8 mouse cellular contexts compared by ENCODE assay signal in genomic region chr1:181393250-181394149, GRCm38 (mm10). TPM values are rescaled to one million over a fixed set of nuclear protein-coding genes. Genes with fewer than 3 reads are reported as not detected.
A peak's percentile ranks its signal among the peaks of the same experiment; 100 is the strongest.
DNase-seq lines count a peak whose midpoint lies in the region; ATAC-seq lines count a peak whose summit lies in the region.

No protein-coding gene starts in this region.

- H3K4me3 ChIP-seq in forebrain, embryonic 10.5 days, result no peak overlapping the region
- no peak overlapping the region for H3K4me3 ChIP-seq in forebrain, embryonic 12.5 days (replicated peaks)
- no peak overlapping the region for H3K4me3 ChIP-seq in intestine, embryonic 15.5 days (replicated peaks)
- H3K4me3 ChIP-seq in midbrain, embryonic 16.5 days (ENCODE audit: low read depth, low read length), result no peak overlapping the region

- no peak for DNase-seq in forebrain, embryonic 10.5 days (ENCODE audit: extremely low spot score, low spot score)
- peak; percentile 66 to 72 for DNase-seq in gastrocnemius, postnatal 4 days (ENCODE audit: low spot score in 2 of 2)
- DNase-seq in left cerebral cortex, adult 18-20 months (ENCODE audit: low spot score in 2 of 2), result peak; percentile 67 to 69
- peak; percentile 65 for DNase-seq in testis, postnatal 14 days (ENCODE audit: low spot score)

- no peak overlapping the region for H3K4me2 ChIP-seq in forebrain, embryonic 12.5 days
- no peak overlapping the region for H3K4me2 ChIP-seq in intestine, embryonic 15.5 days (replicated peaks)
- H3K4me2 ChIP-seq in midbrain, embryonic 16.5 days (ENCODE audit: low read length), result no peak overlapping the region

- peaks cover 5% of the 10 kb centered on the region; the same call in 1 of the 2 replicates for H3K9me3 ChIP-seq in forebrain, embryonic 10.5 days
- H3K9me3 ChIP-seq in forebrain, embryonic 12.5 days, result no peaks in the 10 kb centered on the region
- H3K9me3 ChIP-seq in intestine, embryonic 15.5 days, result no peaks in the 10 kb centered on the region
- no peaks in the 10 kb centered on the region for H3K9me3 ChIP-seq in midbrain, embryonic 16.5 days (replicated peaks; ENCODE audit: control insufficient read depth, low read length, poor library complexity, severe bottlenecking)

- H3K27me3 ChIP-seq in forebrain, embryonic 10.5 days (ENCODE audit: poor library complexity, severe bottlenecking), result no peaks in the 10 kb centered on the region
- H3K27me3 ChIP-seq in forebrain, embryonic 12.5 days, result no peaks in the 10 kb centered on the region
- H3K27me3 ChIP-seq in intestine, embryonic 15.5 days (replicated peaks), result no peaks in the 10 kb centered on the region
- H3K27me3 ChIP-seq in midbrain, embryonic 16.5 days (ENCODE audit: control insufficient read depth, insufficient read depth, low read depth, low read length), result no peaks in the 10 kb centered on the region

- 0 out of 2 replicates have a peak, but pooled peaks cover 5% of the 10 kb centered on the region for H3K4me1 ChIP-seq in forebrain, embryonic 10.5 days
- no peaks in the 10 kb centered on the region for H3K4me1 ChIP-seq in forebrain, embryonic 12.5 days
- no peaks in the 10 kb centered on the region for H3K4me1 ChIP-seq in intestine, embryonic 15.5 days (replicated peaks)
- H3K4me1 ChIP-seq in midbrain, embryonic 16.5 days (ENCODE audit: control insufficient read depth, insufficient read depth, low read length), result no peaks in the 10 kb centered on the region

- 75% methylated on average over 6 of the region's 6 CpGs for WGBS in forebrain, embryonic 10.5 days
- WGBS in forebrain, embryonic 12.5 days, result 65% methylated on average over 6 of the region's 6 CpGs
- 35% methylated on average over 6 of the region's 6 CpGs for WGBS in intestine, embryonic 15.5 days
- WGBS in midbrain, embryonic 16.5 days, result 53% methylated on average over 6 of the region's 6 CpGs

- no peak for ATAC-seq in forebrain, embryonic 12.5 days (ENCODE audit: low FRiP score)
- peak; percentile 27; the same call in 1 of the 2 replicates for ATAC-seq in common myeloid progenitor, adult 5-6 weeks (replicated peaks; ENCODE audit: low read depth, poor library complexity, severe bottlenecking)
- ATAC-seq in intestine, embryonic 15.5 days, result peak; percentile 34; the same call in 1 of the 2 replicates
- ATAC-seq in midbrain, embryonic 16.5 days, result peak; percentile 62

- 0 out of 2 replicates have a peak overlapping the region, but pooled peaks have one; percentile 13 for H3K27ac ChIP-seq in forebrain, embryonic 10.5 days
- H3K27ac ChIP-seq in forebrain, embryonic 12.5 days, result no peak overlapping the region
- H3K27ac ChIP-seq in intestine, embryonic 15.5 days, result no peak overlapping the region
- H3K27ac ChIP-seq in midbrain, embryonic 16.5 days (ENCODE audit: low read length), result no peak overlapping the region

- no peaks in the 10 kb centered on the region for H3K36me3 ChIP-seq in forebrain, embryonic 10.5 days (replicated peaks)
- no peaks in the 10 kb centered on the region for H3K36me3 ChIP-seq in forebrain, embryonic 12.5 days (replicated peaks)
- H3K36me3 ChIP-seq in intestine, embryonic 15.5 days, result no peaks in the 10 kb centered on the region
- no peaks in the 10 kb centered on the region for H3K36me3 ChIP-seq in midbrain, embryonic 16.5 days (ENCODE audit: control insufficient read depth, insufficient read depth, low read length)

- H3K9ac ChIP-seq in forebrain, embryonic 12.5 days, result no peak overlapping the region
- H3K9ac ChIP-seq in intestine, embryonic 15.5 days, result no peak overlapping the region
- H3K9ac ChIP-seq in midbrain, embryonic 16.5 days (ENCODE audit: low read depth, low read length), result no peak overlapping the region

RNA-seq across cellular contexts. Expression of gene Cnih3, which starts 41.1 kb away (rescaled TPM):
- 0.95 and 1.3 TPM in 2 replicates for polyA plus RNA-seq in forebrain, embryonic 10.5 days (2016; fragmentation: Nextera tagmentation; extraction: Ambion mirVana)
- polyA plus RNA-seq in forebrain, embryonic 12.5 days (2016; fragmentation: Nextera tagmentation; extraction: Ambion mirVana), result 4.1 and 4.3 TPM in 2 replicates
- 0.09 TPM in 1 of 2 replicates, not detected in the other for total RNA-seq in common myeloid progenitor, adult 5-6 weeks (2017)
- total RNA-seq in gastrocnemius, postnatal 4 days (2021), result under 1 TPM in 1 of 2 experiments, not detected in 1; 0.17 TPM
- 0.20 and 0.29 TPM in 2 replicates for polyA plus RNA-seq in intestine, embryonic 15.5 days (2015; fragmentation: Nextera tagmentation; extraction: Ambion mirVana)
- total RNA-seq in left cerebral cortex, adult 18-20 months (2021), result 10 to 100 TPM; 73.8 to 96.1 TPM
- polyA plus RNA-seq in midbrain, embryonic 16.5 days (2015; fragmentation: Nextera tagmentation; extraction: Ambion mirVana), result 11.3 and 11.4 TPM in 2 replicates
